Mouse (Mus musculus) embryo, embryonic 11 days (tissue): ENCODE measurements at regions not wholly inside any gene's neighbourhood (a gene's known extent, or its start where the extent isn't known, plus 50 kb on each side); places are given as distances from the start of the nearest gene placed in this dataset.
A peak's percentile ranks its signal among the peaks of the same experiment; 100 is the strongest.

Experiments
- DNase-seq: peaks from one replicate; pipeline ENCODE4 v3.0.0-alpha.2; 2015

- no peak for DNase-seq
These were observed 232.0 kb downstream of the Rab28 start for GRCm38 (mm10) chr5:41476001-41476400.

DNA sequence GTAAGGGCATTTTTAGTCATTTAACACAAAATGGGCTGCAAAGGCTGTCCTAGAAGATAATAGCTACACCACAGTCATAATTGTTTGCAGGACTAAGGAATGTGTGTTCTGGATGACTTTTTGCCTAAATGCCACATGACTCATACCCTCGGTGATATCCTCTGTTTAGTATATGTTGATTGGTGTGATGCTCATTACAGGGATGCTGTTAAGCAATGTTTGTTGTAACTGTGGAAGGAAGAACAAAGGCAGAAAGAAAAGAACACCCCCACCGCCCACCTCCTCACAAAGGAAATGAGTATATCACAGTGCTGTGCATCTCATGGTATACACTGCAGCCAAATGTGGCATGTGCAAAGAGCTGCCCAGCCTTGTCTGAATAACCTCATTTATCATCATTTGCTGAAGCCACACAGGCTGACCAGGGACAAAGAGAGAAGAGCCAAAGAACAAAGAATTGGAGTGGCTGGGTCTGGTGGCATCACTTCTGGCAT lies 262.4 kb downstream of the Rab28 start:
- DNase-seq = no peak

DNA sequence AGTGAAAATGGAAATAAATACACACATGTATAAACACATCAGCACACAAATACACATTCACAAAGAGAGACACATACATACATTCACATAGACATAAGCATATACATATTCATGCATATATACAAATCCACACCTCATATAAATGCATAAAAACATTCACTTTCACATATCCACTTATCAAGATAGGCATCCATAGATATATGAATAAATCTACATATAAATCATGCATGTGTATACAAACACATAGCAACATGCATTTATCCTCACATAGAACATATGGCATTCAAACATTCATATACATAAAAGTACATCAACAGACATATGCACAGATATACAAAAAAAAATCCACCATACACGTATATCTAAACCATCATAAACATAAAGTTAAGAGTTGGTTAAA lies 266.9 kb downstream of the Rab28 start:
- no peak for DNase-seq

DNA sequence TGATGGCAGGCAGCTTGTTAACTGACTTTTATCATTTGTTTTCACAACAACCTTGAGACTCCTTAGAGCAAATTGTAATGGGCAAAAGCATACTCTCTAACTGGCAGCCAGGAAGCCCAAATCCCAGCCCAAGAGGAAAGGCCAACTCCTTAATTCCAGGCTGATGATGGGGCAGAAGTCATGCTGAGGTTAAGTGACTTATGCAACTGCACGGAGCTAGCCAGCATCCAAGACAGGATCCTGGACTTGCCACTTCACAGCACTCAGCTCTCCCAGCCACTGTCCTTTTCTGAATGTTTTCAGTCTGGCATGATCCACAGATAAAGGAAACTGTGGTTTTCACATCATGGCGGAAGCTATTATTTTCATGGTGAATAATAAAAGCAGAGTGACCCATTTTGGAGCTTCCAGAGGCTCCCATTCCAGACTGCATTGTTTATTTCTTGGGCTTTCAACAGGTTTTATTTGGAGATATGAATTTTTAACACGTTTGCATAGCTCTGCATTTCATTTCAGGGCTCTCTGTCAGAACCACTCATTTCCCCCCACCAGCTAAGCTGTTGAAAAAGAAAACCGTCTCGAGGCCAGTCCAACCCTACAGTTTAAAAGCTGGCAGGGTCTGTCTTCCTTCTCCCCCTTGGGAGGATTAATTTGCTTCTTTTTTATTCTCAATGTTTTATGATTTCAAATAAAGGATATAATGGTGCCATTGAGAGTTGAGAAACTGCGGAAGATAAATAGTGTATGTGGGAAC lies 288.7 kb downstream of the Rab28 start:
- DNase-seq = no peak

- DNase-seq = no peak
These were observed 298.8 kb downstream of the Rab28 start for GRCm38 (mm10) chr5:41409070-41409668.

- peak; percentile 5 for DNase-seq
These were observed 315.1 kb downstream of the Rab28 start for GRCm38 (mm10) chr5:41392802-41393234.

DNA sequence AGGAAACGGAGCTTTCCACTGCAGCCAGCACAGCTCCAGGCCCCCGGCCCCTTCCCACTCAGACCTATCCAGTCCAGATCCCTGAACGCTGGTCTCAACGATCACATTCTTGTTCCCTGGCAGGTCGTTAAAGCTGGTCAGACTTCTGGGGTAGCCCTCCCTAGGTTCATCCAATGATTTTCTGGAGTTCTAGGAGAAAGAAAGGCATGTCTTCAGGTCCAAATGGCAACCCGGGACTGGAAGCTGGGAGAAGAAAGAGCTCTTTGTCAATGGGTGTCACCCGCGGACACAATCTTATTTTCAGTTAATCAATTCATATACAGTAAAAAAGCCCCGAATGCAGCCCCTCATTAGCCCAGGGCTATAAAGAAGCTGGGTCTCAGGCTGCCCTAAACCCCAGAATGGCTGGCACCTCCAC lies 315.8 kb downstream of the Rab28 start:
- no peak for DNase-seq

DNA sequence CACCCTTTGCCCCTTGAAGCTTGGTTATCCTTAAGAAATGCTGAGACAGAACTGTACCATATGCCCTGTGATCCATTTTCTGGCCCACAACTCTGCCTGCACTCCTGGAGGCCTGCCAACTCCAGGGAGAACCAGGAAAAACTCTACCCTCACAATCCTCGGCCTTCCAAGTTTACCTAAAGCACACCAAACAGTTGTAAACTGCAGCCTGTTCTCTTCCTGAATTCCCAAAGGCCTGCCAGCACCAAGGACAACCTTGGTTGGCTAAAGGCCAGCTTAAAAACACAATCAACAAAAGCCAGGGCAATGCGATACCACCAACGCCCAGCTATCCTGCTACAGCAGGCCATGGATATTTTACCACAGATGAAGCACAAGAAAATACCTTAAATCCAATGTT lies 334.5 kb downstream of the Rab28 start:
- no peak for DNase-seq

DNA sequence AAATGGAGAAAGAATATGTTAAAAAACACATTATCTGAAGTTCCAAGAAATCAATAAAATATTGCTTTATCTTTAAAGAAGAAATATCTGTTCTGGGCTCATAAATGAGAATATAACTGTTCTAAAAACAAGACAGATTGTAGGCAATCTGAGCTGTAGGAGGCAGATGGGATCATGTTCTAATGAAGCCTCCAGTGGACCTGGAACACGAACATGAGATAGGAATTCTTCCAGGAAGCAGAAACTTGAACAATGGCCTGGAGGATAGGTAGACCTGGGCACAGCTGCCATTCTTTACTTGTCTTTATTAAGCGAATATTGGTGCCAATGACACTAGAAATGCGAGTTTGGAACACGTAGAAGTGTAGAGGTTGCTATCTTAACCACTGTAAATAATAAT lies 336.5 kb downstream of the Rab28 start:
- no peak for DNase-seq

- peak; percentile 58 for DNase-seq
These were observed 337.6 kb downstream of the Rab28 start for GRCm38 (mm10) chr5:41370356-41370755.

GRCm38 (mm10) chr5:41369907-41370306 lies 338.1 kb downstream of the Rab28 start:
- peak; percentile 62 for DNase-seq

- no peak for DNase-seq
These were observed 342.1 kb downstream of the Rab28 start for GRCm38 (mm10) chr5:41365883-41366282.

- DNase-seq = no peak
These were observed 359.5 kb downstream of the Rab28 start for GRCm38 (mm10) chr5:41348410-41348821.

GRCm38 (mm10) chr5:41347416-41347815 lies 360.5 kb downstream of the Rab28 start:
- DNase-seq = no peak

GRCm38 (mm10) chr5:41340581-41340980 lies 367.4 kb downstream of the Rab28 start:
- DNase-seq = no peak

DNA sequence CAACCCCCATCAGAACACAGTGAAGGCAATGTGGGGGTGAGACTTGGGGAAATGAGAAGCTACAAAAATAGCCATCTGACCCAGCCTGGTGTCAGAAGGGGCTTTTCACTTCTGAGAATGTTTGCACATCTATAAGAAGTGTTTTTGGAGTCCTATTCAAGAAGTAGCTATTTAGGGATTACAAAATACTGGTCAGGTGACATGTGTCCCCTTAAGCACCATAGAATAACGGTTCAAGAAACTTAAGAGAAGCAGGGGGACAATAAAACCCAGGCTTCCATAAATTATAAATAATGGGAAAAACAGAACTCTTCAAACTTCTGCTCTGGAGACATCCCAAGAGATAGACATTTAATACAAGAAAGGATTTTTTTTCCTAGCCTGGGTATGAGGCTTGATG lies 411.5 kb downstream of the Rab28 start:
- no peak for DNase-seq

GRCm38 (mm10) chr5:41266731-41267130 lies 441.2 kb downstream of the Rab28 start:
- no peak for DNase-seq

- DNase-seq = no peak
These were observed 441.6 kb downstream of the Rab28 start for GRCm38 (mm10) chr5:41266317-41266716.

DNA sequence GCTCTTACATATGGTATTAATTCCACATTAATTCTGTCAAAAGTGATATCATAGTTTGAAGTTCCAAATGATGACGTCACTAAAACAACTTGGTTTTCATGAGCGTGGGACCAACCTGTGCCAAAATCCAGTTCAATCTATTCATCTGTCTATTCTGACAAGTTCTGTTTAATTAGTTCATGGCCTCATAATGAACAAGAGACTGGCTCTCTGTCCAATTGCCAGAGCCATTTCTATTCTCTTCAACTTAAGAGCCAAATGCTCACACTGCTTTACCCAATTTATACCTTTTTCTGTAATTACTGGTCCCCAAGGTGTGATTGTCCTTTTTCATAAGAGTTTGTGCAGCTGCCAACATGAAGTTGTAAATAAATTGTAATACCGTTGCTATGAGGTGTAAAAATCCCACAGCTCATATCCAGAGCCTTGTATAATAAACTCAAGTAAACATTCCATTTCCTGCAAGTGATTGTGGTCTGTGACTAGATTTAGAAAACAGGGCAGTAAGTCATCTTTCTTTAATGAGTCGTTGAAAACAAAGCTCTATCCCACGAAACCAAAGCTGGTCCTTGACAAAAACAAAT lies 446.2 kb downstream of the Rab28 start:
- DNase-seq = no peak
